Mouse (Mus musculus) midbrain, embryonic 14.5 days (tissue): Measurements from ENCODE around the gene Angptl4. TPM values are rescaled to one million over a fixed set of nuclear protein-coding genes. Genes with fewer than 3 reads are reported as not detected.

Experiments used
- ATAC-seq: fragments of 200-750 bp; cut with Nextera tagmentation; 2 replicates; pipeline ENCODE4 v1.8.0; 2017; ENCODE audit warnings: moderate number of reproducible peaks, moderate library complexity; ENCODE audit not compliant: low FRiP score, low TSS enrichment
- DNase-seq: peaks from one replicate; pipeline ENCODE4 v3.0.0-alpha.2; 2015
- H3K27ac ChIP-seq: fragments of 300-500 bp; sonication (generic); replicated peaks from 2 replicates; pipeline ENCODE4 v1.5.1; 2014; ENCODE audit warnings: mild to moderate bottlenecking, low read depth, low read length, moderate library complexity
- H3K27me3 ChIP-seq: fragments of 300-500 bp; sonication (generic); 2 replicates; pipeline ENCODE4 v1.6.1; 2014; ENCODE audit warnings: low read length, control low read depth, mixed read lengths; ENCODE audit not compliant: control insufficient read depth, insufficient read depth
- H3K36me3 ChIP-seq: fragments of 300-500 bp; sonication (generic); 2 replicates; pipeline ENCODE4 v1.6.1; 2014; ENCODE audit warnings: low read length, control low read depth; ENCODE audit not compliant: control insufficient read depth, insufficient read depth
- H3K4me1 ChIP-seq: fragments of 300-500 bp; sonication (generic); 2 replicates; pipeline ENCODE4 v1.6.1; 2014; ENCODE audit warnings: mild to moderate bottlenecking, antibody characterized with exemption, low read length, control low read depth; ENCODE audit not compliant: control insufficient read depth, insufficient read depth
- H3K4me2 ChIP-seq: fragments of 300-500 bp; sonication (generic); 2 replicates; pipeline ENCODE4 v1.6.1; 2014; ENCODE audit warnings: mild to moderate bottlenecking, low read length, moderate library complexity
- H3K4me3 ChIP-seq: fragments of 300-500 bp; sonication (generic); replicated peaks from 2 replicates; pipeline ENCODE4 v1.5.1; 2014; ENCODE audit warnings: low read depth, low read length
- H3K9ac ChIP-seq: fragments of 300-500 bp; sonication (generic); replicated peaks from 2 replicates; pipeline ENCODE4 v1.6.1; 2014; ENCODE audit warnings: mild to moderate bottlenecking, low read length, moderate library complexity
- H3K9me3 ChIP-seq: fragments of 300-500 bp; sonication (generic); 2 replicates; pipeline ENCODE4 v1.6.1; 2016; ENCODE audit warnings: low read length, control low read depth, mixed read lengths; ENCODE audit not compliant: control insufficient read depth
- WGBS: fragments of 180-500 bp; shearing (Covaris S2); extraction: QIAGEN DNeasy Blood & Tissue Kit; methylation state at CpG from one replicate; pipeline ENCODE4 v1.1.7; 2014; 5-methylcytosine and 5-hydroxymethylcytosine counted together
- polyA plus RNA-seq: library from polyadenylated mRNA; unstranded; fragments of >200 nt; fragmentation: Nextera tagmentation; extraction: Ambion mirVana; gene quantifications from 2 replicates; pipeline ENCODE4 v1.2.1, GENCODE M21; 2014

Angptl4 gene
- polyA plus RNA-seq, 1 experiment from 2014 or later = 18.4 TPM

DNA sequence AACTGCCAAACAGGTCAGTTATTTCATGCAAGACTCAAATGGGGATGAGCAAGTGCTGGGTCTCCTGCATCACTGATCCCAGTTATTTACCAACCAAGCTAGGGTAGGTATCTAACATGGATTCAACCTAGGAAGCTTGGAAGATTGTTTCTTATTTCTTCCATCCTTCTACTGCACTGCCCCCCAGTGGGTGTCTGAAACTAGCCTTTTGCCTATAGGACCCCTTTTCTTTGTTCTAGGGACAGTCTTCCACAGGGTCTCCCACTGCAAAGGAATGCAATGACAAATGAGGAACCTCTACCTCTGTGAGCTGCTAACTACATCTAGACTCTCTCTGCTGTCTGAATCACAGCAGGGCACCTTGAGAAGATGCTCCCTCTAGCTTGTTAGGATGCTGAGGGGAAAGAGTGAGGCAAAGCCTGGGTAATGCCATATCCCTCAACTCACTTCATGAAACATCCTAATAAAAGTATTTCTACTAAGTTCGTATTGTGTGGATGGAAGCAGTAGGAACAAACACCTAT lies 40.9 kb upstream of the Angptl4 start:
- Histone ChIP-seq H3K4me1 (peaks cover 31% of the 10 kb centered on the region), H3K36me3 (peaks cover 48% of the 10 kb centered on the region), H3K4me2 (peak overlapping the region; percentile 74), H3K9me3 (no peaks in the 10 kb centered on the region), H3K27ac (no peak overlapping the region), H3K27me3 (no peaks in the 10 kb centered on the region), H3K9ac (no peak overlapping the region), H3K4me3 (no peak overlapping the region)
- peak; percentile 28 for DNase-seq
- no peak for ATAC-seq
- WGBS = 88% methylated on average over 1 of the region's 1 CpGs

DNA sequence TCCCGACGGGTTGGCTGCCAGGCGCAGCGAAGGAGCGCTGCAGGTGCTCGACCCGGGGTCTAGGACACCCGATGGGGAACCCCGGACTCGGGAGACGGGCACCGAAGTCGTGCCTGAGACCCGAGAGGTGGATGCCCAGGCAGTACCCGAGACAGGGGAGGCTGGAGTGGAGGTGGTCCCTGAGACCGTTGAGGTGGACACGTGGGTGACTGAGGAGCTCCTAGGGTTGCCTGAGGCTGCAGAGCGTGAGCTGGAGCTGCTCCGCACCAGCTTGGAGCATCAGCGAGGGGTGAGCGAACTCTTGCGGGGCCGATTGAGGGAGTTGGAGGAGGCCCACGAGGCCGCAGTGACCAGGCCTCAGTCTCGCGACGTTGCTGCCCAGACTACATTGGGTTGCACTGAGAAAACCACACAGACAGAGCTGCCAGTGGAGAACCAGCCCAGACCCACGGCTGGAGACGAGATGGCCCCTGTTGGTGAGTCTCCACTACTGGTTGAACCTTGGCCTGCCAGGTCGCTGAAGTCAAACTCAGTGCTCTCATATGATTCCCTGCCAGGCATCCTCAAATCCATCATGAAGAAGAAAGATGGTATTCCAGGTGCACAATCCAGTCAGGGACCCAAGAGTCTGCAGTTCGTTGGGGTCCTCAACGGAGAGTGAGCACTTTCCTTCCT lies 36.5 kb upstream of the Angptl4 start:
- DNase-seq (no peak), ATAC-seq (no peak; the same call in none of the 2 replicates)
- Histone ChIP-seq H3K9me3 (no peaks in the 10 kb centered on the region), H3K27me3 (no peaks in the 10 kb centered on the region), H3K4me2 (peak overlapping the region; percentile 92), H3K4me1 (peaks cover 18% of the 10 kb centered on the region), H3K36me3 (peaks cover 45% of the 10 kb centered on the region), H3K27ac (peak overlapping the region; percentile 87), H3K9ac (peak overlapping the region; percentile 75), H3K4me3 (peak overlapping the region; percentile 51)
- 14% methylated on average over 33 of the region's 33 CpGs for WGBS

DNA sequence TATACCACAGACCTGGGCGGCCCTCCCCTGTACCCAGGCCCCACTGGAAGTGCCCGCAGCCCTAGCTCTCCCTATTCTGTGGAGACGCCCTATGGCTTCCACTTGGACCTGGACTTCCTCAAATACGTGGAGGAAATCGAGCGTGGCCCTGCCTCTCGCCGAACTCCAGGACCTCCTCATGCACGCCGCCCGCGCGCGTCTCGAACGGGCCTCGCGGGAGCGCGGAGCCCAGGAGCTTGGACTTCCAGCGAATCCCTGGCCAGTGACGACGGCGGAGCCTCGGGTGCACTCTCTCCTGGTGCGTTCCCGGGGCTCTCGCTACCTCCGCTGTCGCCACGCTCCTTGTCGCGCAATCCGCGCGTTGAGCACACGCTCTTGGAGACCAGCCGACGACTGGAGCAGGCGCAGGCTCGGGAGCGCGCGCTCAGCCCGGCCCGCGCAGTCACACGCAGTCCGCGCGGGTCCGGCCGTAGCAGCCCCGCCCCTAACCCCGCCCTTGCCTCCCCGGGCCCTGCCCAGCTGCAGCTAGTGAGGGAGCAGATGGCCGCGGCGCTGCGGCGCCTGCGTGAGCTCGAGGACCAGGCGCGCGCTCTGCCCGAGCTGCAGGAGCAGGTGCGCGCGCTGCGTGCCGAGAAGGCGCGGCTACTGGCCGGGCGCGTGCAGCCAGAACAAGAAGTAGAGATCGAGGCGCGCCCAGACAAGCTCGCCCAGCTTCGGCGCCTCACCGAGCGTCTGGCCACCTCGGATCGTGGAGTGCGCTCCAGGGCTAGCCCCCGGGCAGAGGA lies 35.7 kb upstream of the Angptl4 start:
- under 1% methylated on average over 85 of the region's 89 CpGs for WGBS
- ATAC-seq (peak; percentile 97), DNase-seq (peak; percentile 98)
- Histone ChIP-seq H3K9me3 (no peaks in the 10 kb centered on the region), H3K4me1 (peaks cover 12% of the 10 kb centered on the region), H3K27me3 (no peaks in the 10 kb centered on the region), H3K9ac (peak overlapping the region; percentile 75), H3K27ac (peak overlapping the region; percentile 87), H3K4me2 (peak overlapping the region; percentile 92), H3K36me3 (peaks cover 39% of the 10 kb centered on the region), H3K4me3 (peak overlapping the region; percentile 51)

DNA sequence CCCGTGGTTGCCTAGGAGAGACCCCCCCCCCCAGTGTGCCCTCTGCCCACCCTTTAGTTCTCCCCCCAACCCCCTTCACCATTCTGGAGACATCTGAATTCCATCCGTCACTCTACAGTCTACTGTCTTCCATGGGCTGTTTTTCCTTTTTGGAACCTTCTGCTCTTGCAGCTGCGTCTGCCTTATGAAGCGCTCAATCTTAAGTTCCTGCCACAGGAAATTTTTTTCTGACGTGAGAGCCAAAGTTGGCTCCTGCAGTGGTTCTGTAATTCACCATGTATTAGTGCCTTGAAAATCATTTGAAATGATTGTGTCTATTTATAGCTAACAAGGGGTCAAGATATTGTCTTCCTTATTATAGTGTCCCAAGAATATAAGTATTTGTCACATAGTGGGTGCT lies 35.0 kb upstream of the Angptl4 start:
- DNase-seq (no peak), ATAC-seq (no peak)
- Histone ChIP-seq H3K36me3 (peaks cover 31% of the 10 kb centered on the region), H3K4me3 (peak overlapping the region; percentile 51), H3K4me2 (peak overlapping the region; percentile 92), H3K4me1 (peaks cover 12% of the 10 kb centered on the region), H3K9me3 (no peaks in the 10 kb centered on the region), H3K27ac (no peak overlapping the region), H3K9ac (0 out of 2 replicates have a peak overlapping the region, but pooled peaks have one; percentile 75), H3K27me3 (no peaks in the 10 kb centered on the region)
- WGBS = 83% methylated on average over 5 of the region's 5 CpGs

DNA sequence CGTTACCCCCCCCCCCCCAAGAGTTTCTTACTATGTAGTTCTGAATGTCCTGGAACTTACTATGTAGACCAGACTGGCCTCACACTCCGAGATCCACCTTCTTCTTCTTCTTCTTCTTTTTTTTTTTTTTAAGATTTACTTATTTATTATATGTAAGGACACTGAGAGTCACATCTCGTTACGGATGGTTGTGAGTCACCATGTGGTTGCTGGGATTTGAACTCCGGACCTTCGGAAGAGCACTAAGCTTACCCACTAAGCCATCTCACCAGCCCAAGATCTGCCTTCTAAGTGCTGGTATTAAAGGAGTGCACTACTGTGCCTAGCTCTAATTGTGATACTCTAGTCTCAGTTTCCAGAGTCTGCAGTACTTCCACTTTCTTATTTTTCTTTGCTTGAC lies 33.8 kb upstream of the Angptl4 start:
- H3K4me2 ChIP-seq = no peak overlapping the region
- no peaks in the 10 kb centered on the region for H3K27me3 ChIP-seq
- H3K9ac ChIP-seq = no peak overlapping the region
- 94% methylated on average over 6 of the region's 6 CpGs for WGBS
- no peak for DNase-seq
- no peaks in the 10 kb centered on the region for H3K9me3 ChIP-seq
- no peak for ATAC-seq
- H3K4me1 ChIP-seq = peaks cover 12% of the 10 kb centered on the region
- no peak overlapping the region for H3K27ac ChIP-seq
- H3K36me3 ChIP-seq = peaks cover 19% of the 10 kb centered on the region
- no peak overlapping the region for H3K4me3 ChIP-seq

DNA sequence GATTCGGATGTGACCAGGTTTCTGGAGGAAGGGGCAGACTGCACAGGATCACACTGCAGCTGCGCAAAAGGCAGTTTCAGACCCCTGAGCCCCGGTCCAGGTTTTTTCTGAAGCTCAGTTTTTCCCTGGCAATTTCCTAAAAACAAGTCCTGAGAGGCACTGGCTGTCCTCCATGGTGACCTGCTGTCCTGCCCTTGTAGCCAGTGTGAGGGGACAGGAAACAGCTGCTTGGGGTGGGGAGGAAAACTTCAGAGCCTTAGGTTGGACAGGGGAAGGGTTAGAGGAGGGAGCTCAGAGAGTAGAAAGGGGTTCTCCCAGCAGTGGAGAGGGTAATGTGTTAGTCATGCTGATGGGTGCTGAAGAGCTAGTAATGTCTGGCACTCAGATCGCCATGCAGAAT lies 31.4 kb upstream of the Angptl4 start:
- H3K9ac ChIP-seq = no peak overlapping the region
- H3K36me3 ChIP-seq = no peaks in the 10 kb centered on the region
- WGBS = 79% methylated on average over 4 of the region's 4 CpGs
- ATAC-seq (no peak), DNase-seq (no peak)
- no peak overlapping the region for H3K4me3 ChIP-seq
- no peaks in the 10 kb centered on the region for H3K9me3 ChIP-seq
- H3K4me1 ChIP-seq = peaks cover 6% of the 10 kb centered on the region
- H3K4me2 ChIP-seq = no peak overlapping the region
- H3K27me3 ChIP-seq = no peaks in the 10 kb centered on the region
- no peak overlapping the region for H3K27ac ChIP-seq

DNA sequence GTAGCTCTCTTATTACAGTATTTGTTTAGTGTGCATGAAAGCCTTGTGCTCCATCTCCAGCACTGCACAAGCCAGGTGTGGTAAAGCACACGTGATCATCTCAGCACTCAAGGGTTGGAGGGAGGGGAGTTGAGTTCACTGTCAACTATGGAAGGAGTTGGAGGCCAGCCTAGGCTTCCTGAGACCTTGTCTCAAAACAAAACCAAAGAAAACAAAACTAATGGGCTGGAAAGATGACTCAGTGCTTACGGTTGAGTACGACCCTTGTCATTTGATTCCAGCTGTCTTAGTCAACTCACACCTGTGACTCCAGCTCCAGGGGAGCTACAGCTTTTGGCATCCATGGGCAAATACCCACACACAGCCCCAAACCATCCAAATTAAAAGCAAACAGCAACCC lies 30.8 kb upstream of the Angptl4 start:
- ATAC-seq = no peak
- 76% methylated on average over 3 of the region's 3 CpGs for WGBS

DNA sequence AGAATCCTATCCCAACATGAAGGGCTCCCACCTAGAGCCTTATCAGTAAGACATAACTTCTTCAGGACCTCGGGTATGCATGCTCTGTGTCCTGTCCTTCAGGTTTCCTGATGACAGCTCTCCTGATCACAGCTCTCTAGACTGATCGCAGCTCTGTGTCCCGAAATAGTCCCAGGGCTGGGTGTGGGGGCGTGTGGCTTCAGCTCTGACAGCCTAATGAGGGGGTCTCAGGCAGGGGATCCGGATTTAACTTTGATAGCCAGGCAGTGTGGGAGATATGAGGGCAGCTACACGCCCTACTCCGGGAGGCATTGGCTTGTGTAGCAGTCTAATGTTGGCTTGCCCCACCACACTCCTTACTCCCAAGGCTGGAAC lies 29.5 kb upstream of the Angptl4 start:
- DNase-seq = no peak
- no peaks in the 10 kb centered on the region for H3K36me3 ChIP-seq
- no peak overlapping the region for H3K27ac ChIP-seq
- 34% methylated on average over 7 of the region's 7 CpGs for WGBS
- peak overlapping the region; percentile 47; the same call in 1 of the 2 replicates for H3K4me3 ChIP-seq
- H3K9ac ChIP-seq = peak overlapping the region; percentile 48; the same call in 1 of the 2 replicates
- H3K9me3 ChIP-seq = no peaks in the 10 kb centered on the region
- H3K4me2 ChIP-seq = peak overlapping the region; percentile 75
- H3K4me1 ChIP-seq = no peaks in the 10 kb centered on the region
- ATAC-seq = no peak
- no peaks in the 10 kb centered on the region for H3K27me3 ChIP-seq

More for the DNA sequence above, 30.8 kb upstream of the Angptl4 start:
- H3K4me1 ChIP-seq = 0 out of 2 replicates have a peak, but pooled peaks cover 5% of the 10 kb centered on the region
- H3K4me3 ChIP-seq = no peak overlapping the region
- no peaks in the 10 kb centered on the region for H3K9me3 ChIP-seq
- H3K27ac ChIP-seq = no peak overlapping the region
- H3K4me2 ChIP-seq = no peak overlapping the region
- no peaks in the 10 kb centered on the region for H3K27me3 ChIP-seq
- DNase-seq = no peak
- H3K36me3 ChIP-seq = no peaks in the 10 kb centered on the region
- H3K9ac ChIP-seq = no peak overlapping the region
